Mouse (Mus musculus) CH12.LX (cell line): ENCODE results near the gene Arl6ip6. TPM values are rescaled to one million over a fixed set of nuclear protein-coding genes. Genes with fewer than 3 reads are reported as not detected.

Experiments
- DNase-seq: peaks from one replicate; pipeline ENCODE4 v3.0.0-alpha.2; 2013; ENCODE audit errors: extremely low read depth
- H3K27ac ChIP-seq: 2 replicates; pipeline ENCODE4 v1.5.1; 2012; ENCODE audit warnings: low read depth, mild to moderate bottlenecking, control low read depth, moderate library complexity; ENCODE audit not compliant: insufficient read depth
- H3K27me3 ChIP-seq: replicated peaks from 2 replicates; pipeline ENCODE3; 2012; ENCODE audit warnings: inconsistent platforms
- H3K36me3 ChIP-seq, 2 experiments: replicated peaks in 1 of 2; 2 replicates each; pipeline versions ENCODE3 to v1.6.1; 2012; ENCODE audit warnings: inconsistent platforms in 1 of 2, low read length in 1 of 2, mild to moderate bottlenecking in 1 of 2, mixed read lengths in 1 of 2, moderate library complexity in 1 of 2; ENCODE audit not compliant: control insufficient read depth in 1 of 2, insufficient read depth in 1 of 2
- H3K4me1 ChIP-seq, 2 experiments: 2 replicates each; pipeline ENCODE4 v1.6.1; 2012; ENCODE audit warnings: inconsistent platforms in 1 of 2, moderate library complexity in 1 of 2; ENCODE audit not compliant: insufficient read depth in 2 of 2, control insufficient read depth in 1 of 2
- H3K4me2 ChIP-seq: 2 replicates; pipeline ENCODE4 v1.6.1; 2012; ENCODE audit warnings: low read depth, mild to moderate bottlenecking, control low read depth; ENCODE audit not compliant: poor library complexity, insufficient read depth, severe bottlenecking
- H3K4me3 ChIP-seq, 3 experiments: fragments of 150-350 bp in 1 of 3; sonication (generic) in 1 of 3; replicated peaks in 1 of 3; 2 replicates each; pipeline versions ENCODE3 to v1.5.1; 2011 to 2012; ENCODE audit warnings: low read depth in 2 of 3, low read length in 2 of 3, mild to moderate bottlenecking in 2 of 3, moderate library complexity in 2 of 3, control low read depth in 1 of 3, improper control_type of control experiment in 1 of 3, inconsistent platforms in 1 of 3, mixed read lengths in 1 of 3; ENCODE audit not compliant: poor library complexity in 1 of 3
- H3K79me2 ChIP-seq: replicated peaks from 2 replicates; pipeline ENCODE4 v1.6.1; 2012; ENCODE audit warnings: mild to moderate bottlenecking, moderate library complexity; ENCODE audit not compliant: control insufficient read depth, poor library complexity, insufficient read depth, severe bottlenecking; ENCODE audit errors: extremely low read depth
- H3K9ac ChIP-seq: 2 replicates; pipeline ENCODE4 v1.6.1; 2012; ENCODE audit warnings: low read depth, mild to moderate bottlenecking, control low read depth, moderate library complexity; ENCODE audit not compliant: insufficient read depth
- H3K9me3 ChIP-seq: replicated peaks from 2 replicates; pipeline ENCODE3; 2012; ENCODE audit warnings: low read length, inconsistent platforms, mixed read lengths
- ELF1 ChIP-seq: IDR thresholded peaks from 2 replicates; pipeline ENCODE4 v1.6.1; 2014; ENCODE audit warnings: low read depth, mild to moderate bottlenecking, inconsistent platforms, low read length, improper control_type of control experiment
- HCFC1 ChIP-seq: IDR thresholded peaks from 2 replicates; pipeline ENCODE4 v1.6.1; 2012; ENCODE audit warnings: low read depth, mild to moderate bottlenecking, inconsistent platforms, low read length, improper control_type of control experiment
- JUN ChIP-seq: IDR thresholded peaks from 2 replicates; pipeline ENCODE4 v1.6.1; 2011; ENCODE audit warnings: low read depth, mild to moderate bottlenecking, low read length, improper control_type of control experiment, moderate library complexity; ENCODE audit not compliant: insufficient read depth
- MAFK ChIP-seq: IDR thresholded peaks from 2 replicates; pipeline ENCODE4 v1.6.1; 2011; ENCODE audit warnings: low read length, improper control_type of control experiment; ENCODE audit not compliant: insufficient replicate concordance
- MAZ ChIP-seq: IDR thresholded peaks from 2 replicates; pipeline ENCODE4 v1.6.1; 2012; ENCODE audit warnings: low read depth, mild to moderate bottlenecking, inconsistent platforms, low read length, improper control_type of control experiment, moderate library complexity
- MEF2A ChIP-seq: IDR thresholded peaks from 2 replicates; pipeline ENCODE4 v1.6.1; 2014; ENCODE audit warnings: low read depth, mild to moderate bottlenecking, inconsistent platforms, low read length, improper control_type of control experiment, borderline replicate concordance
- MYC ChIP-seq: IDR thresholded peaks from 2 replicates; pipeline ENCODE4 v1.6.1; 2011; ENCODE audit warnings: low read depth, mild to moderate bottlenecking, improper control_type of control experiment, low read length
- RAD21 ChIP-seq: IDR thresholded peaks from 2 replicates; pipeline ENCODE4 v1.6.1; 2011; ENCODE audit warnings: low read depth, mild to moderate bottlenecking, low read length, improper control_type of control experiment, moderate library complexity
- RCOR1 ChIP-seq: conservative IDR thresholded peaks from 2 replicates; pipeline ENCODE4 v1.6.1; 2012; ENCODE audit warnings: low read depth, mild to moderate bottlenecking, inconsistent platforms, low read length, improper control_type of control experiment
- TBP ChIP-seq: conservative IDR thresholded peaks from 2 replicates; pipeline ENCODE4 v1.6.1; 2011; ENCODE audit warnings: low read depth, low read length, improper control_type of control experiment
- USF1 ChIP-seq: IDR thresholded peaks from 2 replicates; pipeline ENCODE4 v1.6.1; 2014; ENCODE audit warnings: low read depth, mild to moderate bottlenecking, inconsistent platforms, low read length, improper control_type of control experiment
- USF2 ChIP-seq: conservative IDR thresholded peaks from 2 replicates; pipeline ENCODE4 v1.6.1; 2011; ENCODE audit warnings: low read depth, low read length, improper control_type of control experiment
- ZC3H11A ChIP-seq: IDR thresholded peaks from 2 replicates; pipeline ENCODE4 v1.6.1; 2012; ENCODE audit warnings: low read depth, mild to moderate bottlenecking, inconsistent platforms, low read length, improper control_type of control experiment
- ZKSCAN1 ChIP-seq: IDR thresholded peaks from 2 replicates; pipeline ENCODE4 v1.6.1; 2012; ENCODE audit warnings: low read depth, inconsistent platforms, low read length, improper control_type of control experiment, borderline replicate concordance
- ZNF384 ChIP-seq: IDR thresholded peaks from 2 replicates; pipeline ENCODE4 v1.6.1; 2012; ENCODE audit warnings: low read depth, low read length, improper control_type of control experiment, inconsistent platforms
- dilution Hi-C: fragments of 300-500 bp; cut with MboI; formaldehyde crosslinking; loops from 2 replicates; pipeline ENCODE4 v1.14.3; 2020; ENCODE audit warnings: low sequenced_read_pairs; ENCODE audit not compliant: extremely low pct_unique_long_range_greater_than_20kb, extremely low pct_ligation_motif_present
- in situ Hi-C: fragments of 300-500 bp; cut with MboI; formaldehyde crosslinking; loops from 3 replicates; pipeline ENCODE4 v1.14.3; 2019; ENCODE audit warnings: low sequenced_read_pairs, low pct_ligation_motif_present, low pct_unique_long_range_greater_than_20kb, mixed read lengths
- polyA plus RNA-seq: library from polyadenylated mRNA; unstranded; fragments of >175 nt; gene quantifications from 2 replicates; pipeline ENCODE4 v1.2.1, GENCODE M21; 2012; ENCODE audit warnings: low read depth; ENCODE audit not compliant: insufficient read length
- total RNA-seq, 2 experiments: library from RNA; depleted of rRNA; stranded (reverse); fragments of 300-350 nt in 1 of 2; fragments of >200 nt in 1 of 2; gene quantifications; 2 replicates each; pipeline ENCODE4 v1.2.3; 2012 to 2014

The Arl6ip6 gene
- total and polyA plus RNA-seq, 3 experiments: 29.1 to 54.4 (median 47.8) TPM

DNA sequence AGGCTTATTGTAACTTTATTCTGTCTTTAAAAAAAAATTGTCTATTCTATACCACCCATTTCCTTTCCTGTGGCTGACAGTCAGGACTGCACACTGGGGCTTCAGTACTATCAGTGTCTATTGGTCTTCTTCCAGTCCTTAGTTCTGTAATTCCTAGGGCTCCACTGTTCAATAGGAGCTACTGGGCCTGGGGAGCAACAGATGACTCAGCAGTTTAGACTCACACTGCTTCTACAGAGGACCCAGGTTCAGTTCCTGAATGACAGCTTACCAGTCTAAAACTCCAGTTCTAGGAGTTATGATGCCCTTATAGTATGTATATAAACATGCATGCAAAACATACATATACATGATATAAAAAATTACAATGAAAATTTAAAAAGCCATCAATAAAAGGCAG lies 44.7 kb upstream of the Arl6ip6 start:
- no peak overlapping the region for H3K4me3 ChIP-seq
- in situ Hi-C loops (no loop called here), dilution Hi-C loops (no loop called here)
- H3K27ac ChIP-seq: no peak overlapping the region
- DNase-seq: no peak
- no peaks in the 10 kb centered on the region for H3K79me2 ChIP-seq
- TF ChIP-seq RCOR1 (no peak), MAFK (peak; percentile 76; the same call in 1 of the 2 replicates), MAZ (no peak), JUN (no peak), ELF1 (no peak)
- no peak overlapping the region for H3K4me2 ChIP-seq
- no peaks in the 10 kb centered on the region for H3K9me3 ChIP-seq
- H3K27me3 ChIP-seq: no peaks in the 10 kb centered on the region
- H3K9ac ChIP-seq: no peak overlapping the region
- H3K36me3 ChIP-seq: peaks cover 37 to 80% of the 10 kb centered on the region in 2 experiments
- H3K4me1 ChIP-seq: no peaks in the 10 kb centered on the region

DNA sequence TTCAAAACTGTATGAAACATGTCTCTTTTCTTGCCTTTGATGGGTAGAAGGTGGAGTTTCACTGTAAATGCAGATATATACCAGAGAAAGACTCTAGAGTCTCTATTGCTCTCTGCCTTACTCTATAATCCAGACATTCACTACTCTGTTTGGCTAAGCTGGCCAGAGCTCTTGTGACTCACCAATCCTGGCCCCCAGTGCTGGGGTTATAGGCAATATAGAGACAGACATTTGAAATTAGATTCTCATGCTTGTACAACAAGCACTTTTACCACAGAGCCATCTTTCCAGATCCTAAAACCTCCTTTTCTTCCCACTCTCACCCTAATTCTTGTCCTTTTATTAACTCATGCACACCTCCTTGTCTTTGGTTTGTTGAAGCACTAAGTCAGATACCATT lies 17.6 kb upstream of the Arl6ip6 start:
- no peak overlapping the region for H3K4me3 ChIP-seq
- peaks cover 13 to 61% of the 10 kb centered on the region in 2 experiments for H3K36me3 ChIP-seq
- H3K9me3 ChIP-seq: no peaks in the 10 kb centered on the region
- in situ Hi-C loops (no loop called here), dilution Hi-C loops (no loop called here)
- H3K79me2 ChIP-seq: peaks cover 20% of the 10 kb centered on the region
- TF ChIP-seq ZKSCAN1: no peak
- TF ChIP-seq HCFC1: no peak
- TF ChIP-seq USF2: no peak
- no peak for TF ChIP-seq TBP
- TF ChIP-seq MEF2A: no peak
- TF ChIP-seq ZC3H11A: no peak
- no peak for TF ChIP-seq RAD21
- TF ChIP-seq MYC: no peak
- TF ChIP-seq USF1: no peak
- no peak for TF ChIP-seq MAZ
- no peak for DNase-seq
- H3K4me2 ChIP-seq: no peak overlapping the region
- no peak overlapping the region for H3K27ac ChIP-seq
- no peak overlapping the region for H3K9ac ChIP-seq
- no peaks in the 10 kb centered on the region for H3K4me1 ChIP-seq
- H3K27me3 ChIP-seq: no peaks in the 10 kb centered on the region

DNA sequence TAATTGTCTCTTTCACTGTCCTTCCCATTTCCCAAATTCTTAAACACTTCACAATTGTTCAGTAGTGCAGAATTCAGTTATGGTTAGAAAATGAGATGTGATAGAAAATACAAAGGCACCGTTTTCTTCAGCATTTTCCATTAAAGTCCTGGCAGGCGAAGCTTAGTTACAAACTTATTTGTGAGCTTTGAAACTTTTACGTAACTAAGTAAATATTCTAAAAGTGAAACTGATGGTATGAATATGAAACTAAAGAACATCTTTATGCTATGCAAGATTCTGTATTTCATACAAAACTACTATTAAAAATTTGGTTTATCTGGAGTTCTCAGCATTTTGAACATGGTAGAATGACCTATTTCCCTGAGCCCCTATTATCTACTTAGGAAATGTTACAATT lies 12.6 kb upstream of the Arl6ip6 start:
- H3K27ac ChIP-seq: no peak overlapping the region
- TF ChIP-seq ZNF384: no peak
- peaks cover 0 to 11% of the 10 kb centered on the region in 2 experiments; a peak in 2 of 4 replicates for H3K4me1 ChIP-seq
- H3K27me3 ChIP-seq: no peaks in the 10 kb centered on the region
- no peak overlapping the region for H3K4me2 ChIP-seq
- dilution Hi-C loops: no loop called here
- in situ Hi-C loops: no loop called here
- H3K9me3 ChIP-seq: no peaks in the 10 kb centered on the region
- no peak overlapping the region for H3K4me3 ChIP-seq
- H3K9ac ChIP-seq: no peak overlapping the region
- H3K36me3 ChIP-seq: peaks cover 11 to 44% of the 10 kb centered on the region in 2 experiments
- no peak for DNase-seq
- peaks cover 23% of the 10 kb centered on the region for H3K79me2 ChIP-seq
